Mouse (Mus musculus) heart, adult 9 months (tissue): ENCODE data around the gene Mc1r.
"Not testable (repeated sequence)": the region's sequence is repeated elsewhere in the genome, so short reads cannot be mapped to it uniquely, and the experiment has no call there.

ENCODE experiments used
- DNase-seq, 2 experiments: peaks; one replicate each; pipeline ENCODE4 v3.0.0; 2022; ENCODE audit warnings: low spot score in 2 of 2

Mc1r gene

GRCm38 (mm10) chr8:123431616-123432365, 24.9 kb downstream of the Mc1r start:
- DNase-seq = no peak

- no peak for DNase-seq
Observed at GRCm38 (mm10) chr8:123432381-123432780, 25.5 kb downstream of the Mc1r start.

GRCm38 (mm10) chr8:123433241-123433974, 26.5 kb downstream of the Mc1r start:
- DNase-seq = not testable (repeated sequence)

- no peak for DNase-seq
Observed at GRCm38 (mm10) chr8:123441788-123442187, 34.9 kb downstream of the Mc1r start.

- no peak for DNase-seq
Observed at GRCm38 (mm10) chr8:123442351-123442750, 35.4 kb downstream of the Mc1r start.

- DNase-seq = peak; percentile 87 to 94
Observed at GRCm38 (mm10) chr8:123442871-123443575, 36.1 kb downstream of the Mc1r start.

GRCm38 (mm10) chr8:123443576-123443921, 36.6 kb downstream of the Mc1r start:
- no peak for DNase-seq

GRCm38 (mm10) chr8:123444131-123444530, 37.2 kb downstream of the Mc1r start:
- no peak for DNase-seq

- no peak for DNase-seq
Observed at GRCm38 (mm10) chr8:123445981-123446380, 39.1 kb downstream of the Mc1r start.

- DNase-seq = no peak
Observed at GRCm38 (mm10) chr8:123446799-123447198, 39.9 kb downstream of the Mc1r start.

GRCm38 (mm10) chr8:123450783-123451182, 43.9 kb downstream of the Mc1r start:
- no peak for DNase-seq

- DNase-seq = not testable (repeated sequence)
Observed at GRCm38 (mm10) chr8:123451747-123452146, 44.8 kb downstream of the Mc1r start.

GRCm38 (mm10) chr8:123452149-123452548, 45.2 kb downstream of the Mc1r start:
- DNase-seq = no peak

GRCm38 (mm10) chr8:123453291-123453690, 46.4 kb downstream of the Mc1r start:
- no peak for DNase-seq

- no peak for DNase-seq
Observed at GRCm38 (mm10) chr8:123453951-123454350, 47.0 kb downstream of the Mc1r start.

GRCm38 (mm10) chr8:123454559-123454958, 47.7 kb downstream of the Mc1r start:
- no peak for DNase-seq
